ENCODE assay signal across 15 mouse cellular contexts in the genomic region with DNA sequence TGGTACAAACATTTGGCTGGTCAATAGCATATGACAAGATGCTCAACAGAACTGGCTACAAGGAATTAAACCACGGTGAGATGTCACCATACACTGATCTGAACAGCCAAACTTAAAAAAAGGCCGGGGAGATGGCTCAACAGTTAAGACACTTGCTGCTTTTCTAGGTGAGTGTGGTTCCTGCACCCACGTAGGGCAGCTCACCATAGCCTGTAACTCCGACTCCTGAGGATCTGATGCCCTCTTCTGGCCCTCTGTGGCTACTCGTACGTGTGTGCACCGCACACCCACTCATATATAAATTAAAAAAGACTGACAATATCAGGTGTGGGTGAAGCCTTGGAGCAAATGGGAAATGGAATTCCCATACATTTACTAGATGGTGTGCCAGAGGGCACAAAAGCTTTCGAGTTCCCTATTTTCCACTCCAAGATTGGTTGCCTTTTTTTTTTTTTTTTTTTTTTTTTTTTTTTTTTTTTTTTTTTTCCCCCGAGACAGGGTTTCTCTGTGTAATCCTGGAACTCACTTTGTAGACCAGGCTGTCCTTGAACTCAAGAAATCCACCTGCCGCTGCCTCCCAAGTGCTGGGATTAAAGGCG. TPM values are rescaled to one million over a fixed set of nuclear protein-coding genes. Genes with fewer than 3 reads are reported as not detected.
DNase-seq lines count a peak whose midpoint lies in the region; ATAC-seq and TF ChIP-seq lines count a peak whose summit lies in the region.
"Had no signal": no experiment of that assay in that cellular context is flagged by ENCODE, and none has a peak within 500 bp of the region (broad histone marks: within the 10 kb centered on the region; RNA-seq: fewer than 3 reads in every experiment).

No protein-coding gene starts in this region.

- no peak; a peak in 1 of 6 replicates for TF ChIP-seq CTCF in MEL (IDR thresholded peaks at IDR 0.05 in 2 of 3, conservative IDR thresholded peaks at IDR 0.05 in 1 of 3; ENCODE audit: control insufficient read depth in 1 of 3, insufficient read depth in 1 of 3, low read depth in 2 of 3, low read length in 3 of 3, poor library complexity in 1 of 3, severe bottlenecking in 1 of 3)
- peak; percentile 48; the same call in 1 of the 2 replicates for TF ChIP-seq CTCF in embryonic fibroblast, embryonic 13.5 days (IDR thresholded peaks at IDR 0.05; ENCODE audit: borderline replicate concordance, insufficient read depth, low read length)

- no peaks in the 10 kb centered on the region for H3K9me3 ChIP-seq in MEL (replicated peaks; ENCODE audit: insufficient read depth, low read length)
- H3K9me3 ChIP-seq: forebrain, embryonic 13.5 days; heart, embryonic 12.5 days; midbrain, embryonic 13.5 days had no signal

- H3K27ac ChIP-seq in MEL (ENCODE audit: control insufficient read depth, low read depth, low read length): no peak overlapping the region
- H3K27ac ChIP-seq in embryonic fibroblast, embryonic 13.5 days (ENCODE audit: insufficient read depth, low read length): no peak overlapping the region
- H3K27ac ChIP-seq: forebrain, embryonic 13.5 days; midbrain, embryonic 13.5 days had no signal

- DNase-seq in kidney, postnatal 4 days: peak; percentile 14 to 27
- DNase-seq in kidney, postnatal 25 days: no peak
- peak; percentile 20 for DNase-seq in MEL (ENCODE audit: low read depth, low spot score)
- no peak for DNase-seq in ovary, postnatal 14 days (ENCODE audit: low spot score)
- DNase-seq in left cerebral cortex, adult 18-20 months (ENCODE audit: low spot score in 2 of 2): no peak
- DNase-seq in thymus, postnatal 36 days: no peak
- DNase-seq: cerebellum, postnatal 14 days; right cerebral cortex, postnatal 25 days; thymus, postnatal 14 days had no signal

- no peaks in the 10 kb centered on the region for H3K79me2 ChIP-seq in MEL (ENCODE audit: control insufficient read depth, insufficient read depth, low read length, poor library complexity)

- H3K27me3 ChIP-seq in MEL (ENCODE audit: control insufficient read depth in 1 of 2, insufficient read depth in 2 of 2, low read length in 2 of 2): no peaks in the 10 kb centered on the region
- H3K27me3 ChIP-seq: forebrain, embryonic 13.5 days; heart, embryonic 12.5 days; midbrain, embryonic 13.5 days had no signal

- H3K4me3 ChIP-seq in MEL (ENCODE audit: control insufficient read depth in 1 of 2, insufficient read depth in 1 of 2, low read depth in 2 of 2, low read length in 2 of 2): no peak overlapping the region
- H3K4me3 ChIP-seq in embryonic fibroblast, embryonic 13.5 days (ENCODE audit: insufficient read depth, low read length): no peak overlapping the region
- H3K4me3 ChIP-seq: forebrain, embryonic 13.5 days; heart, embryonic 12.5 days; midbrain, embryonic 13.5 days had no signal

- no peaks in the 10 kb centered on the region for H3K4me1 ChIP-seq in MEL (ENCODE audit: control insufficient read depth in 1 of 2, insufficient read depth in 2 of 2, low read length in 2 of 2)
- H3K4me1 ChIP-seq in embryonic fibroblast, embryonic 13.5 days (ENCODE audit: control insufficient read depth, insufficient read depth, low read length): no peaks in the 10 kb centered on the region
- H3K4me1 ChIP-seq: forebrain, embryonic 13.5 days; heart, embryonic 12.5 days; midbrain, embryonic 13.5 days had no signal

- no peak overlapping the region for H3K9ac ChIP-seq in MEL (ENCODE audit: control insufficient read depth, low read depth, low read length, poor library complexity, severe bottlenecking)
- H3K9ac ChIP-seq: forebrain, embryonic 13.5 days; heart, embryonic 12.5 days; midbrain, embryonic 13.5 days had no signal

- peak; percentile 86 for ATAC-seq in megakaryocyte progenitor cell, adult 5-6 weeks (replicated peaks; ENCODE audit: poor library complexity)
- ATAC-seq: forebrain, embryonic 13.5 days; midbrain, embryonic 13.5 days had no signal

- no peak for TF ChIP-seq POLR2A in MEL (IDR thresholded peaks at IDR 0.05; ENCODE audit: control insufficient read depth in 1 of 2, insufficient read depth in 1 of 2, low read depth in 1 of 2, low read length in 2 of 2, poor library complexity in 1 of 2)
- no peak for TF ChIP-seq POLR2A in embryonic fibroblast, embryonic 13.5 days (IDR thresholded peaks at IDR 0.05; ENCODE audit: low read depth, low read length)

- no peak for TF ChIP-seq EP300 in MEL (IDR thresholded peaks at IDR 0.05; ENCODE audit: low read depth in 1 of 2, low read length in 2 of 2)

- H3K36me3 ChIP-seq in MEL (ENCODE audit: control insufficient read depth in 1 of 2, insufficient read depth in 2 of 2, low read length in 2 of 2): peaks cover 0 to 15% of the 10 kb centered on the region in 2 experiments; a peak in 2 of 4 replicates

- TF ChIP-seq RAD21 in MEL (IDR thresholded peaks at IDR 0.05; ENCODE audit: low read depth, low read length): no peak; the same call in 1 of the 2 replicates

TF ChIP-seq in MEL, 35 proteins besides CTCF, POLR2A, EP300 and RAD21:
- no peak for TF ChIP-seq SIN3A (IDR thresholded peaks at IDR 0.05; ENCODE audit: low read length)
- TF ChIP-seq ZNF384 (IDR thresholded peaks at IDR 0.05; ENCODE audit: low read depth, low read length): peak; percentile 87

RNA-seq across cellular contexts. Expression of gene Ucma, which starts 13.0 kb away (rescaled TPM):
- not detected in 2 replicates for total RNA-seq in MEL (2012; rRNA removed)
- not detected for polyA plus RNA-seq in MEL (2012; ENCODE audit: insufficient read depth in 1 of 2, insufficient read length in 2 of 2, low read depth in 1 of 2, low replicate concordance in 2 of 2, missing spikeins in 1 of 2)
- not detected in 2 replicates for polyA plus RNA-seq in embryonic fibroblast, embryonic 13.5 days (2011; ENCODE audit: insufficient read length, low read depth, missing spikeins)
- total RNA-seq in megakaryocyte progenitor cell, adult 5-6 weeks (2015): not detected in 2 replicates
- not detected in 2 replicates for total RNA-seq in megakaryocyte progenitor cell, adult 5-6 weeks (2017)
- 1 to 10 TPM; 2.2 to 2.4 TPM for total RNA-seq in left cerebral cortex, adult 18-20 months (2021)
- polyA plus RNA-seq: heart, embryonic 12.5 days; intestine, embryonic 14.5 days; midbrain, embryonic 13.5 days had no signal

RNA-seq across cellular contexts. Expression of gene Mcm10, which starts 23.7 kb away (rescaled TPM):
- 84.4 and 102 TPM in 2 replicates for total RNA-seq in MEL (2012; rRNA removed)
- 100 to 1,000 TPM; 107 to 214 TPM for polyA plus RNA-seq in MEL (2012; ENCODE audit: insufficient read depth in 1 of 2, insufficient read length in 2 of 2, low read depth in 1 of 2, low replicate concordance in 2 of 2, missing spikeins in 1 of 2)
- polyA plus RNA-seq in embryonic fibroblast, embryonic 13.5 days (2011; ENCODE audit: insufficient read length, low read depth, missing spikeins): 13.1 and 14.4 TPM in 2 replicates
- 66.4 and 68.7 TPM in 2 replicates for total RNA-seq in megakaryocyte progenitor cell, adult 5-6 weeks (2015)
- 75.6 and 83.8 TPM in 2 replicates for total RNA-seq in megakaryocyte progenitor cell, adult 5-6 weeks (2017)
- total RNA-seq in left cerebral cortex, adult 18-20 months (2021): under 1 TPM; 0.58 to 0.96 TPM

Comparison
In these comparisons a context has a peak if more than half of its experiments do, and no peak if none do; other contexts are left out.
1. DNase-seq: peak in kidney, postnatal 4 days (2 of 2) and MEL (single experiment); none in kidney, postnatal 25 days (0 of 2), ovary, postnatal 14 days (single experiment), left cerebral cortex, adult 18-20 months (0 of 2) and thymus, postnatal 36 days (0 of 2).
2. RNA of gene Mcm10, which starts 23.7 kb away (total RNA-seq): 84.4 to 102 TPM in MEL and 66.4 to 83.8 TPM in megakaryocyte progenitor cell, adult 5-6 weeks; 0.58 to 0.96 TPM in left cerebral cortex, adult 18-20 months; every median in the first group is over 10 times any median in the second.